Mouse (Mus musculus) adrenal gland, postnatal 4 days (tissue): ENCODE measurements around the gene Arhgap10. TPM values are rescaled to one million over a fixed set of nuclear protein-coding genes. Genes with fewer than 3 reads are reported as not detected.

ENCODE experiments used
- DNase-seq, 2 experiments: peaks; one replicate each; pipeline ENCODE4 v3.0.0; 2021 to 2022; ENCODE audit warnings: low spot score in 2 of 2, mixed read lengths in 2 of 2
- total RNA-seq, 2 experiments: library from RNA; stranded (reverse); gene quantifications; 2 replicates each; pipeline ENCODE4 v1.2.3; 2021

The Arhgap10 gene
- total RNA-seq, 2 experiments from 2014 or later = 43.6 to 48.4 TPM

GRCm38 (mm10) chr8:77239462-77239861 is 278.3 kb downstream of the Arhgap10 start:
- DNase-seq = no peak

- no peak for DNase-seq
These were observed 281.1 kb downstream of the Arhgap10 start for GRCm38 (mm10) chr8:77236701-77237100.

GRCm38 (mm10) chr8:77232411-77232810 is 285.3 kb downstream of the Arhgap10 start:
- no peak for DNase-seq

GRCm38 (mm10) chr8:77231834-77232233 is 285.9 kb downstream of the Arhgap10 start:
- DNase-seq = no peak

- no peak for DNase-seq
These were observed 286.5 kb downstream of the Arhgap10 start for GRCm38 (mm10) chr8:77231211-77231610.

- DNase-seq = no peak
These were observed 289.1 kb downstream of the Arhgap10 start for GRCm38 (mm10) chr8:77228688-77229087.

DNA sequence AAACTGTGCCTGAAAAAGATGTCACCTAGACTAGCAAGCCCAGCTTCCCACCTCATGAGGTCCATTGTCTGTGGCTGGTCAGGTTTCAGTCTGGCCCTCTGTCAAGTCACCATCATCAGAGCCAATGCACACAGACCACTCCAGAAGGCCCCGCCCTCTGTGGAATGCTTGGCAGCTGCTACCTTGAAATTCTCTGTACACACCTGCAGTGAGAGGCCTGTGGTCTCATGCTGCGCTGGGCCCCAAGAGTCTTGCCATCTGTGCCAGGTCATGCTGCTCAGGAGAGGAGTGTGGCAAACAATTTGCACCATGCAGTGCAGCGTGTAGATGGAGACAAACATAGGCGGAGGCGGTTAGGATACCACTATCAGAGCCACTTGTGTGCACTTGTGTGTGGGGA is 290.0 kb downstream of the Arhgap10 start:
- DNase-seq = no peak

- DNase-seq = no peak
These were observed 294.6 kb downstream of the Arhgap10 start for GRCm38 (mm10) chr8:77223123-77223522.

DNA sequence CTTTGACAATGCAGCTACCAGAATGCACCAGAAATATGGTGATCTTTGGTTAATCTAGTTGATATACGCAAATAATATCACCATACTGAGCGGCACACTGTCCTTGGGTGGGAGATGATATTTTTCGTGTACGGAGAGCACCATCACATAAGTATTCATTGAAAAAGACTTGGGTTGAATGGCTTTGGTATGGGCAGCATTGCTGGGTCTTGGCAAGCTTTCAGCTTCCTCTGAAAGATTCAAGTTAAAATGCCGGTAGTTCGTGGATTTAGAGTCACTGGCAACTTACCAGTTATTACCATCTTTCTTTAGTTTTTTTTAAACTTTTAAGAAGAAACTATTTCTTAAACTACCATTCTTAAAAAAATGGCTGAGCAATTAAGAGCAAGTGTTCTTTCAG is 302.6 kb downstream of the Arhgap10 start:
- DNase-seq = no peak

- DNase-seq = no peak
These were observed 303.1 kb downstream of the Arhgap10 start for GRCm38 (mm10) chr8:77214665-77215064.

- DNase-seq = no peak
These were observed 303.8 kb downstream of the Arhgap10 start for GRCm38 (mm10) chr8:77213893-77214464.

DNA sequence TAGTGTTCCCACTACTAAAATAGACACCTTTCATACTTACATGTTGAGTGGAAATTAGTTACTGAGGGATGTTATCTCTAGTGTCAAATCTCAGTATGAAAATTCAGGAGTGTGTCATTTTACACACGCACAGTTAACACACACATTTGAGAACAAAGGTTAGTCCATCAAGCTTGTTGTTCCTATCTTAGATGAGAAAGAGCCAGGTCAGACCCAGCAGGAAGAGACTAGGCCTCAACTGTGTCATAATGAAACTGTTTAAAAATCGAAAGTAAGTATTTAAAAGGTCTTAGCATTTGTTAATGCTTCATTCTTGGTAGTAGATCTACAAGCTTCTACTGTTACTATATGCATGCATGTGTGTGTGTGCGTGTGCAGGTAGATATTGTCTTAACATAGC is 308.5 kb downstream of the Arhgap10 start:
- DNase-seq = no peak

Other genes with a start within 250 kb of the Arhgap10 start
- 10 to 100 TPM; 24.4 to 25.3 TPM for gene Prmt9, start 31.4 kb upstream of the Arhgap10 start, total RNA-seq
- gene Tmem184c, start 92.7 kb upstream of the Arhgap10 start, total RNA-seq = 10 to 100 TPM; 27.3 to 28.4 TPM
- gene Ednra, start 206.5 kb upstream of the Arhgap10 start, total RNA-seq = 10 to 100 TPM; 34.8 to 38.0 TPM